Mouse (Mus musculus): Measurements from ENCODE around the gene Lnx1. TPM values are rescaled to one million over a fixed set of nuclear protein-coding genes. Genes with fewer than 3 reads are reported as not detected.

Gene Lnx1
- total and polyA plus RNA-seq, 2 experiments from 2014 or later, result 17.8 to 32.0 TPM

- Histone ChIP-seq H3K27ac (0 out of 2 replicates have a peak overlapping the region, but pooled peaks have one; percentile 28), H3K27me3 (ENCODE audit: insufficient read depth, low read length) (no peaks in the 10 kb centered on the region), H3K4me1 (ENCODE audit: insufficient read depth, low read length) (0 out of 2 replicates have a peak, but pooled peaks cover 3% of the 10 kb centered on the region), H3K36me3 (ENCODE audit: insufficient read depth, low read length) (no peaks in the 10 kb centered on the region), H3K4me3 (ENCODE audit: low read length) (no peak overlapping the region), H3K9ac (replicated peaks; ENCODE audit: low read length) (no peak overlapping the region), H3K9me3 (ENCODE audit: low read length) (no peaks in the 10 kb centered on the region), H3K4me2 (ENCODE audit: low read depth, low read length) (no peak overlapping the region)
- 49% methylated on average over 17 of the region's 17 CpGs for WGBS
- DNase-seq (ENCODE audit: low spot score) (peak; percentile 20), ATAC-seq (no peak)
- no peak for TF ChIP-seq CTCF (IDR thresholded peaks at IDR 0.05; ENCODE audit: low read depth)
Observed at GRCm38 (mm10) chr5:74632369-74633114, 70.2 kb downstream of the Lnx1 start.

GRCm38 (mm10) chr5:74628001-74628400, 74.7 kb downstream of the Lnx1 start:
- H3K9ac ChIP-seq (replicated peaks; ENCODE audit: low read length), result no peak overlapping the region
- 94% methylated on average over 12 of the region's 12 CpGs for WGBS
- H3K4me1 ChIP-seq (ENCODE audit: insufficient read depth, low read length), result 0 out of 2 replicates have a peak, but pooled peaks cover 3% of the 10 kb centered on the region
- peaks cover 6% of the 10 kb centered on the region; the same call in 1 of the 2 replicates for H3K36me3 ChIP-seq (ENCODE audit: insufficient read depth, low read length)
- ATAC-seq (no peak), DNase-seq (ENCODE audit: low spot score) (no peak)
- H3K4me3 ChIP-seq (ENCODE audit: low read length), result no peak overlapping the region
- H3K4me2 ChIP-seq (ENCODE audit: low read depth, low read length), result no peak overlapping the region
- no peaks in the 10 kb centered on the region for H3K27me3 ChIP-seq (ENCODE audit: insufficient read depth, low read length)
- no peak for TF ChIP-seq CTCF (IDR thresholded peaks at IDR 0.05; ENCODE audit: low read depth)
- no peak overlapping the region for H3K27ac ChIP-seq
- no peaks in the 10 kb centered on the region for H3K9me3 ChIP-seq (ENCODE audit: low read length)

GRCm38 (mm10) chr5:74624385-74624784, 78.3 kb downstream of the Lnx1 start:
- WGBS, result 63% methylated on average over 5 of the region's 5 CpGs
- Histone ChIP-seq H3K4me3 (ENCODE audit: low read length) (no peak overlapping the region), H3K4me2 (ENCODE audit: low read depth, low read length) (no peak overlapping the region), H3K4me1 (ENCODE audit: insufficient read depth, low read length) (no peaks in the 10 kb centered on the region), H3K9ac (replicated peaks; ENCODE audit: low read length) (no peak overlapping the region), H3K27me3 (ENCODE audit: insufficient read depth, low read length) (no peaks in the 10 kb centered on the region), H3K27ac (no peak overlapping the region), H3K36me3 (ENCODE audit: insufficient read depth, low read length) (peaks cover 6% of the 10 kb centered on the region; the same call in 1 of the 2 replicates), H3K9me3 (ENCODE audit: low read length) (no peaks in the 10 kb centered on the region)
- ATAC-seq (no peak), DNase-seq (ENCODE audit: low spot score) (no peak)
- no peak for TF ChIP-seq CTCF (IDR thresholded peaks at IDR 0.05; ENCODE audit: low read depth)

- no peaks in the 10 kb centered on the region for H3K4me1 ChIP-seq (ENCODE audit: insufficient read depth, low read length)
- H3K27me3 ChIP-seq (ENCODE audit: insufficient read depth, low read length), result no peaks in the 10 kb centered on the region
- no peak for TF ChIP-seq CTCF (IDR thresholded peaks at IDR 0.05; ENCODE audit: low read depth)
- peaks cover 6% of the 10 kb centered on the region; the same call in 1 of the 2 replicates for H3K36me3 ChIP-seq (ENCODE audit: insufficient read depth, low read length)
- no peak overlapping the region for H3K4me3 ChIP-seq (ENCODE audit: low read length)
- no peaks in the 10 kb centered on the region for H3K9me3 ChIP-seq (ENCODE audit: low read length)
- H3K4me2 ChIP-seq (ENCODE audit: low read depth, low read length), result no peak overlapping the region
- ATAC-seq (no peak), DNase-seq (ENCODE audit: low spot score) (peak; percentile 22)
- H3K27ac ChIP-seq, result no peak overlapping the region
- H3K9ac ChIP-seq (replicated peaks; ENCODE audit: low read length), result no peak overlapping the region
- WGBS, result 77% methylated on average over 14 of the region's 14 CpGs
Observed at GRCm38 (mm10) chr5:74623316-74624000, 79.3 kb downstream of the Lnx1 start.

- no peaks in the 10 kb centered on the region for H3K27me3 ChIP-seq (ENCODE audit: insufficient read depth, low read length)
- no peak overlapping the region for H3K4me2 ChIP-seq (ENCODE audit: low read depth, low read length)
- H3K9ac ChIP-seq (replicated peaks; ENCODE audit: low read length), result no peak overlapping the region
- H3K36me3 ChIP-seq (ENCODE audit: insufficient read depth, low read length), result peaks cover under 1% of the 10 kb centered on the region; the same call in 1 of the 2 replicates
- DNase-seq (ENCODE audit: low spot score) (no peak), ATAC-seq (no peak)
- 58% methylated on average over 7 of the region's 7 CpGs for WGBS
- no peak overlapping the region for H3K4me3 ChIP-seq (ENCODE audit: low read length)
- no peak overlapping the region for H3K27ac ChIP-seq
- TF ChIP-seq CTCF (IDR thresholded peaks at IDR 0.05; ENCODE audit: low read depth), result no peak
- no peaks in the 10 kb centered on the region for H3K9me3 ChIP-seq (ENCODE audit: low read length)
- no peaks in the 10 kb centered on the region for H3K4me1 ChIP-seq (ENCODE audit: insufficient read depth, low read length)
Observed at GRCm38 (mm10) chr5:74621691-74622470, 80.8 kb downstream of the Lnx1 start.

- Histone ChIP-seq H3K4me2 (ENCODE audit: low read depth, low read length) (no peak overlapping the region), H3K36me3 (ENCODE audit: insufficient read depth, low read length) (no peaks in the 10 kb centered on the region), H3K27ac (no peak overlapping the region), H3K4me1 (ENCODE audit: insufficient read depth, low read length) (no peaks in the 10 kb centered on the region), H3K9me3 (ENCODE audit: low read length) (no peaks in the 10 kb centered on the region), H3K9ac (replicated peaks; ENCODE audit: low read length) (no peak overlapping the region), H3K4me3 (ENCODE audit: low read length) (no peak overlapping the region), H3K27me3 (ENCODE audit: insufficient read depth, low read length) (no peaks in the 10 kb centered on the region)
- peak; percentile 61 for DNase-seq (ENCODE audit: low spot score)
- ATAC-seq, result no peak
- WGBS, result 64% methylated on average over 3 of the region's 3 CpGs
- peak; percentile 62 for TF ChIP-seq CTCF (IDR thresholded peaks at IDR 0.05; ENCODE audit: low read depth)
Observed at GRCm38 (mm10) chr5:74618573-74619059, 84.1 kb downstream of the Lnx1 start.
